Mouse (Mus musculus) midbrain, embryonic 14.5 days (tissue): Measurements from ENCODE around the gene Prkcg. TPM values are rescaled to one million over a fixed set of nuclear protein-coding genes. Genes with fewer than 3 reads are reported as not detected.

Source experiments
- ATAC-seq: fragments of 200-750 bp; cut with Nextera tagmentation; 2 replicates; pipeline ENCODE4 v1.8.0; 2017; ENCODE audit warnings: moderate number of reproducible peaks, moderate library complexity; ENCODE audit not compliant: low FRiP score, low TSS enrichment
- DNase-seq: peaks from one replicate; pipeline ENCODE4 v3.0.0-alpha.2; 2015
- H3K27ac ChIP-seq: fragments of 300-500 bp; sonication (generic); replicated peaks from 2 replicates; pipeline ENCODE4 v1.5.1; 2014; ENCODE audit warnings: mild to moderate bottlenecking, low read depth, low read length, moderate library complexity
- H3K27me3 ChIP-seq: fragments of 300-500 bp; sonication (generic); 2 replicates; pipeline ENCODE4 v1.6.1; 2014; ENCODE audit warnings: low read length, control low read depth, mixed read lengths; ENCODE audit not compliant: control insufficient read depth, insufficient read depth
- H3K36me3 ChIP-seq: fragments of 300-500 bp; sonication (generic); 2 replicates; pipeline ENCODE4 v1.6.1; 2014; ENCODE audit warnings: low read length, control low read depth; ENCODE audit not compliant: control insufficient read depth, insufficient read depth
- H3K4me1 ChIP-seq: fragments of 300-500 bp; sonication (generic); 2 replicates; pipeline ENCODE4 v1.6.1; 2014; ENCODE audit warnings: mild to moderate bottlenecking, antibody characterized with exemption, low read length, control low read depth; ENCODE audit not compliant: control insufficient read depth, insufficient read depth
- H3K4me2 ChIP-seq: fragments of 300-500 bp; sonication (generic); 2 replicates; pipeline ENCODE4 v1.6.1; 2014; ENCODE audit warnings: mild to moderate bottlenecking, low read length, moderate library complexity
- H3K4me3 ChIP-seq: fragments of 300-500 bp; sonication (generic); replicated peaks from 2 replicates; pipeline ENCODE4 v1.5.1; 2014; ENCODE audit warnings: low read depth, low read length
- H3K9ac ChIP-seq: fragments of 300-500 bp; sonication (generic); replicated peaks from 2 replicates; pipeline ENCODE4 v1.6.1; 2014; ENCODE audit warnings: mild to moderate bottlenecking, low read length, moderate library complexity
- H3K9me3 ChIP-seq: fragments of 300-500 bp; sonication (generic); 2 replicates; pipeline ENCODE4 v1.6.1; 2016; ENCODE audit warnings: low read length, control low read depth, mixed read lengths; ENCODE audit not compliant: control insufficient read depth
- WGBS: fragments of 180-500 bp; shearing (Covaris S2); extraction: QIAGEN DNeasy Blood & Tissue Kit; methylation state at CpG from one replicate; pipeline ENCODE4 v1.1.7; 2014; 5-methylcytosine and 5-hydroxymethylcytosine counted together
- polyA plus RNA-seq: library from polyadenylated mRNA; unstranded; fragments of >200 nt; fragmentation: Nextera tagmentation; extraction: Ambion mirVana; gene quantifications from 2 replicates; pipeline ENCODE4 v1.2.1, GENCODE M21; 2014

Gene Prkcg
- polyA plus RNA-seq, 1 experiment from 2014 or later: 1.3 TPM

GRCm38 (mm10) chr7:3292791-3293190 is 3.8 kb downstream of the Prkcg start:
- Histone ChIP-seq H3K4me2 (peak overlapping the region; percentile 42), H3K27ac (no peak overlapping the region), H3K9me3 (no peaks in the 10 kb centered on the region), H3K27me3 (no peaks in the 10 kb centered on the region), H3K9ac (peak overlapping the region; percentile 34), H3K4me1 (peaks cover 12% of the 10 kb centered on the region; the same call in 1 of the 2 replicates), H3K4me3 (no peak overlapping the region), H3K36me3 (peaks cover 35% of the 10 kb centered on the region)
- ATAC-seq (no peak), DNase-seq (peak; percentile 49)
- WGBS: 7% methylated on average over 14 of the region's 14 CpGs

- 94% methylated on average over 1 of the region's 1 CpGs for WGBS
- H3K9me3 ChIP-seq: no peaks in the 10 kb centered on the region
- no peak overlapping the region for H3K27ac ChIP-seq
Measured at GRCm38 (mm10) chr7:3294794-3295193, 5.8 kb downstream of the Prkcg start.

GRCm38 (mm10) chr7:3295321-3296110 is 6.5 kb downstream of the Prkcg start:
- ATAC-seq: no peak
- peaks cover 45% of the 10 kb centered on the region for H3K36me3 ChIP-seq
- 87% methylated on average over 5 of the region's 5 CpGs for WGBS
- H3K4me2 ChIP-seq: no peak overlapping the region
- H3K27ac ChIP-seq: no peak overlapping the region
- no peaks in the 10 kb centered on the region for H3K9me3 ChIP-seq
- no peak for DNase-seq
- peaks cover 10% of the 10 kb centered on the region; the same call in 1 of the 2 replicates for H3K4me1 ChIP-seq
- no peak overlapping the region for H3K9ac ChIP-seq
- H3K4me3 ChIP-seq: no peak overlapping the region
- H3K27me3 ChIP-seq: 0 out of 2 replicates have a peak, but pooled peaks cover under 1% of the 10 kb centered on the region

More at GRCm38 (mm10) chr7:3294794-3295193, 5.8 kb downstream of the Prkcg start:
- DNase-seq (no peak), ATAC-seq (no peak)
- H3K4me3 ChIP-seq: no peak overlapping the region
- peaks cover 45% of the 10 kb centered on the region for H3K36me3 ChIP-seq
- H3K4me2 ChIP-seq: no peak overlapping the region
- no peaks in the 10 kb centered on the region for H3K27me3 ChIP-seq
- peaks cover 12% of the 10 kb centered on the region; the same call in 1 of the 2 replicates for H3K4me1 ChIP-seq
- H3K9ac ChIP-seq: no peak overlapping the region

GRCm38 (mm10) chr7:3296711-3297110 is 7.7 kb downstream of the Prkcg start:
- no peak overlapping the region for H3K4me2 ChIP-seq
- 94% methylated on average over 16 of the region's 16 CpGs for WGBS
- no peak overlapping the region for H3K27ac ChIP-seq
- DNase-seq (no peak), ATAC-seq (no peak)
- H3K9ac ChIP-seq: no peak overlapping the region
- H3K4me3 ChIP-seq: no peak overlapping the region
- 0 out of 2 replicates have a peak, but pooled peaks cover 2% of the 10 kb centered on the region for H3K4me1 ChIP-seq
- no peaks in the 10 kb centered on the region for H3K9me3 ChIP-seq
- peaks cover 11% of the 10 kb centered on the region; the same call in 1 of the 2 replicates for H3K27me3 ChIP-seq
- peaks cover 45% of the 10 kb centered on the region for H3K36me3 ChIP-seq

GRCm38 (mm10) chr7:3299941-3300617 is 11.1 kb downstream of the Prkcg start:
- H3K27ac ChIP-seq: no peak overlapping the region
- peaks cover 33% of the 10 kb centered on the region for H3K36me3 ChIP-seq
- WGBS: 56% methylated on average over 7 of the region's 7 CpGs
- no peak overlapping the region for H3K4me2 ChIP-seq
- no peaks in the 10 kb centered on the region for H3K9me3 ChIP-seq
- H3K27me3 ChIP-seq: peaks cover 23% of the 10 kb centered on the region; the same call in 1 of the 2 replicates
- peaks cover 27% of the 10 kb centered on the region for H3K4me1 ChIP-seq
- H3K9ac ChIP-seq: no peak overlapping the region
- DNase-seq: peak; percentile 38
- no peak for ATAC-seq
- no peak overlapping the region for H3K4me3 ChIP-seq

GRCm38 (mm10) chr7:3300891-3301627 is 12.1 kb downstream of the Prkcg start:
- H3K4me3 ChIP-seq: no peak overlapping the region
- ATAC-seq (no peak), DNase-seq (no peak)
- no peak overlapping the region for H3K9ac ChIP-seq
- H3K36me3 ChIP-seq: peaks cover 26% of the 10 kb centered on the region
- H3K9me3 ChIP-seq: no peaks in the 10 kb centered on the region
- H3K4me1 ChIP-seq: peaks cover 27% of the 10 kb centered on the region
- no peak overlapping the region for H3K4me2 ChIP-seq
- no peak overlapping the region for H3K27ac ChIP-seq
- peaks cover 23% of the 10 kb centered on the region; the same call in 1 of the 2 replicates for H3K27me3 ChIP-seq
- 76% methylated on average over 8 of the region's 8 CpGs for WGBS

GRCm38 (mm10) chr7:3301628-3302555 is 12.9 kb downstream of the Prkcg start:
- H3K9me3 ChIP-seq: no peaks in the 10 kb centered on the region
- peak overlapping the region; percentile 78 for H3K4me2 ChIP-seq
- H3K27ac ChIP-seq: no peak overlapping the region
- ATAC-seq: no peak
- H3K4me1 ChIP-seq: peaks cover 27% of the 10 kb centered on the region
- WGBS: 6% methylated on average over 33 of the region's 33 CpGs
- DNase-seq: peak; percentile 57
- peaks cover 23% of the 10 kb centered on the region; the same call in 1 of the 2 replicates for H3K27me3 ChIP-seq
- peaks cover 19% of the 10 kb centered on the region for H3K36me3 ChIP-seq
- H3K4me3 ChIP-seq: peak overlapping the region; percentile 40
- H3K9ac ChIP-seq: 0 out of 2 replicates have a peak overlapping the region, but pooled peaks have one; percentile 29
